Mouse (Mus musculus) heart, embryonic 10.5 days (tissue): ENCODE results near the gene Ahnak2. TPM values are rescaled to one million over a fixed set of nuclear protein-coding genes. Genes with fewer than 3 reads are reported as not detected.

Source experiments
- DNase-seq: peaks from one replicate; pipeline ENCODE4 v3.0.0-alpha.2; 2017; ENCODE audit warnings: low spot score
- H3K27ac ChIP-seq: fragments of 300-500 bp; sonication (generic); 2 replicates; pipeline ENCODE4 v1.5.1; 2016; ENCODE audit warnings: mild to moderate bottlenecking
- H3K27me3 ChIP-seq: fragments of 300-500 bp; sonication (generic); 2 replicates; pipeline ENCODE4 v1.6.1; 2016; ENCODE audit warnings: mild to moderate bottlenecking; ENCODE audit not compliant: poor library complexity, insufficient read depth, severe bottlenecking
- H3K36me3 ChIP-seq: fragments of 300-500 bp; sonication (generic); 2 replicates; pipeline ENCODE4 v1.6.1; 2016; ENCODE audit warnings: mild to moderate bottlenecking, moderate library complexity
- H3K4me1 ChIP-seq: fragments of 300-500 bp; sonication (generic); 2 replicates; pipeline ENCODE4 v1.6.1; 2016; ENCODE audit warnings: mild to moderate bottlenecking
- H3K4me3 ChIP-seq: fragments of 300-500 bp; sonication (generic); 2 replicates; pipeline ENCODE4 v1.5.1; 2016; ENCODE audit warnings: mild to moderate bottlenecking, moderate library complexity
- H3K9me3 ChIP-seq: fragments of 300-500 bp; sonication (generic); 2 replicates; pipeline ENCODE4 v1.6.1; 2016; ENCODE audit warnings: mild to moderate bottlenecking, moderate library complexity
- WGBS: fragments of 180-500 bp; shearing (Covaris S2); methylation state at CpG from one replicate; pipeline ENCODE4 v1.1.7; 2016; 5-methylcytosine and 5-hydroxymethylcytosine counted together
- polyA plus RNA-seq: library from polyadenylated mRNA; unstranded; fragments of >200 nt; fragmentation: Nextera tagmentation; extraction: Ambion mirVana; gene quantifications from 2 replicates; pipeline ENCODE4 v1.2.1, GENCODE M21; 2016

The Ahnak2 gene
- polyA plus RNA-seq, 1 experiment from 2014 or later, result 0.53 TPM

- H3K36me3 ChIP-seq, result no peaks in the 10 kb centered on the region
- H3K27ac ChIP-seq, result no peak overlapping the region
- H3K9me3 ChIP-seq, result no peaks in the 10 kb centered on the region
- 73% methylated on average over 4 of the region's 4 CpGs for WGBS
- H3K4me1 ChIP-seq, result peaks cover 4% of the 10 kb centered on the region; the same call in 1 of the 2 replicates
- DNase-seq, result no peak
- H3K4me3 ChIP-seq, result no peak overlapping the region
- H3K27me3 ChIP-seq, result peaks cover 3% of the 10 kb centered on the region; the same call in 1 of the 2 replicates
Measured at GRCm38 (mm10) chr12:112761411-112761810, 41.0 kb downstream of the Ahnak2 start.

GRCm38 (mm10) chr12:112760154-112760926 is 42.1 kb downstream of the Ahnak2 start, which contains the start of gene Pld4:
Gene Pld4, plus strand, starts transcription at chr12:112760655.
- Histone ChIP-seq H3K4me3 (no peak within 1 kb of the TSS), H3K27ac (no peak within 1 kb of the TSS), H3K9me3 (no peaks in the 10 kb centered on the region), H3K4me1 (peaks cover 4% of the 10 kb centered on the region; the same call in 1 of the 2 replicates), H3K27me3 (peaks cover 3% of the 10 kb centered on the region; the same call in 1 of the 2 replicates), H3K36me3 (no peaks in the 10 kb centered on the region)
- peak; percentile 55 for DNase-seq
- 40% methylated on average over 4 of the region's 4 CpGs for WGBS

DNA sequence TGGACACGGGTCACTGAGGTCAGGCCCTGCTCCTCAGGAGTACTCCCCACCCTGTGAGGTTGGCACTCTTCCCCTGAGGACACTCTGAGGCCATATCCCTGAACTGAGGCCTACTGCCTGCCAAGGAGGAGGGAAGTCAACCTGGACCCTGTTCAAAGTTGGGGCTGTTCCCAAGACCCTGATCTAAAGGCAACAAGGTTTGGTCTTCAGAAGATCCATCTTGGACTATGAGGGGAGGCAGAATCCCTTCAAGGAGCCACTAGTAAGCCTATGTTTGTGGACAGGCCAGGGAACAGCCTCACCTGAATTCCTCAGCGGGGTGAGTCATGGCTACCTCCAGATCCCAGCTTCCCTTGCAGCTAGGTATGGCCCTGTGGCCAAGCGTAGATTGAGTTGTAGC is 43.0 kb downstream of the Ahnak2 start:
- Histone ChIP-seq H3K4me3 (no peak overlapping the region), H3K4me1 (peaks cover 4% of the 10 kb centered on the region; the same call in 1 of the 2 replicates), H3K27me3 (peaks cover 3% of the 10 kb centered on the region; the same call in 1 of the 2 replicates), H3K9me3 (no peaks in the 10 kb centered on the region), H3K27ac (no peak overlapping the region), H3K36me3 (no peaks in the 10 kb centered on the region)
- 75% methylated on average over 3 of the region's 3 CpGs for WGBS
- DNase-seq, result peak; percentile 54

- peak; percentile 56 for DNase-seq
- peaks cover 4% of the 10 kb centered on the region; the same call in 1 of the 2 replicates for H3K4me1 ChIP-seq
- H3K36me3 ChIP-seq, result no peaks in the 10 kb centered on the region
- no peaks in the 10 kb centered on the region for H3K27me3 ChIP-seq
- H3K9me3 ChIP-seq, result no peaks in the 10 kb centered on the region
- 79% methylated on average over 5 of the region's 5 CpGs for WGBS
- H3K4me3 ChIP-seq, result no peak overlapping the region
- no peak overlapping the region for H3K27ac ChIP-seq
Measured at GRCm38 (mm10) chr12:112757896-112758295, 44.6 kb downstream of the Ahnak2 start.

DNA sequence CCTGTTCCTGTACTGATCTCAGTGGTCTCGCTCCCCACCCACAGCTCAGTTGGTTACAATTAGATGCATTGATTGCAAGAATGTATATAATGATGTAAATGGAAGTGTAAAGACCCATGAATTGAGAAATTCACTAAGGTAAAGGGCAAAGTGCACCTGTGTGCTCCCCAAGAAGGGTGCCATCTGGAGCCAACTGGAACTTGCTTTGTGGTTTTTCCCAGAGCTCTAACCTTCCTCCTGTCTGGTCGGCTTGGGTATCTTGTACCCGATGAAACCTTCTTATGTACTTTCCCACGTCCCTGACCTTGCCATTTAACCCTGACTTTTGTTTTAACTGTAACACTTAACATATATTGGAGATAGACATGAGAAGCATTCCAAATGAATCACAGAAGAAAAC is 46.6 kb downstream of the Ahnak2 start:
- Histone ChIP-seq H3K4me3 (no peak overlapping the region), H3K4me1 (peaks cover 4% of the 10 kb centered on the region; the same call in 1 of the 2 replicates), H3K27ac (no peak overlapping the region), H3K36me3 (no peaks in the 10 kb centered on the region), H3K9me3 (no peaks in the 10 kb centered on the region), H3K27me3 (peaks cover 4% of the 10 kb centered on the region; the same call in 1 of the 2 replicates)
- peak; percentile 61 for DNase-seq
- WGBS, result 71% methylated on average over 4 of the region's 4 CpGs

- Histone ChIP-seq H3K4me1 (peaks cover 5% of the 10 kb centered on the region), H3K27ac (no peak overlapping the region), H3K9me3 (no peaks in the 10 kb centered on the region), H3K27me3 (peaks cover 6% of the 10 kb centered on the region; the same call in 1 of the 2 replicates), H3K36me3 (no peaks in the 10 kb centered on the region), H3K4me3 (no peak overlapping the region)
- 53% methylated on average over 2 of the region's 2 CpGs for WGBS
- no peak for DNase-seq
Measured at GRCm38 (mm10) chr12:112752399-112752798, 50.1 kb downstream of the Ahnak2 start.

GRCm38 (mm10) chr12:112750976-112751375 is 51.5 kb downstream of the Ahnak2 start:
- H3K27me3 ChIP-seq, result peaks cover 6% of the 10 kb centered on the region; the same call in 1 of the 2 replicates
- peaks cover 12% of the 10 kb centered on the region for H3K4me1 ChIP-seq
- H3K27ac ChIP-seq, result no peak overlapping the region
- H3K9me3 ChIP-seq, result no peaks in the 10 kb centered on the region
- WGBS, result 81% methylated on average over 12 of the region's 12 CpGs
- DNase-seq, result no peak
- H3K4me3 ChIP-seq, result no peak overlapping the region
- H3K36me3 ChIP-seq, result no peaks in the 10 kb centered on the region

- Histone ChIP-seq H3K4me3 (0 out of 2 replicates have a peak overlapping the region, but pooled peaks have one; percentile 13), H3K27me3 (peaks cover 6% of the 10 kb centered on the region; the same call in 1 of the 2 replicates), H3K27ac (peak overlapping the region; percentile 49; the same call in 1 of the 2 replicates), H3K9me3 (no peaks in the 10 kb centered on the region), H3K4me1 (peaks cover 37% of the 10 kb centered on the region), H3K36me3 (0 out of 2 replicates have a peak, but pooled peaks cover 6% of the 10 kb centered on the region)
- DNase-seq, result no peak
- 71% methylated on average over 8 of the region's 8 CpGs for WGBS
Measured at GRCm38 (mm10) chr12:112747606-112747970, 54.9 kb downstream of the Ahnak2 start.

GRCm38 (mm10) chr12:112746808-112747605 is 55.5 kb downstream of the Ahnak2 start:
- peak overlapping the region; percentile 13; the same call in 1 of the 2 replicates for H3K4me3 ChIP-seq
- 22% methylated on average over 10 of the region's 10 CpGs for WGBS
- peaks cover 38% of the 10 kb centered on the region for H3K4me1 ChIP-seq
- no peak for DNase-seq
- H3K27me3 ChIP-seq, result peaks cover 6% of the 10 kb centered on the region; the same call in 1 of the 2 replicates
- H3K9me3 ChIP-seq, result no peaks in the 10 kb centered on the region
- peak overlapping the region; percentile 49 for H3K27ac ChIP-seq
- H3K36me3 ChIP-seq, result 0 out of 2 replicates have a peak, but pooled peaks cover 6% of the 10 kb centered on the region

DNA sequence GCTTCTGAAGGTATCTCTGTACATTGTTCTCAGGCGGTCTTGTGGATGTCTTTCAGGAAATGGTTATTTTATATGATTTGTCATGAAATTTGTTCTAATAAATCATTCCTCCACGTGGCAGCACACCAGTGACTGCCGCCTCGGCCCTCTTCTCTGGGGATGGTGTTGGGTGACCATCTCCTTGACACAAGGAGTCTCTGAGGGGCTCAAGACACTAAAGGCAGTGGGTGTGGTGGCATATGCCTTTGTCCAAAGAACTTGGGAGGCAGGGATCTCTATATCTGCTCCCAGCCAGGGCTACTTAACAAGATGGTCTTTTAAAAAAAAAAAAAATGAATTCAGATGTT is 56.0 kb downstream of the Ahnak2 start:
- Histone ChIP-seq H3K4me3 (no peak overlapping the region), H3K9me3 (no peaks in the 10 kb centered on the region), H3K27me3 (peaks cover 6% of the 10 kb centered on the region; the same call in 1 of the 2 replicates), H3K36me3 (0 out of 2 replicates have a peak, but pooled peaks cover 6% of the 10 kb centered on the region), H3K27ac (no peak overlapping the region), H3K4me1 (peaks cover 43% of the 10 kb centered on the region)
- 81% methylated on average over 4 of the region's 4 CpGs for WGBS
- DNase-seq, result no peak

GRCm38 (mm10) chr12:112745716-112746115 is 56.7 kb downstream of the Ahnak2 start:
- WGBS, result 81% methylated on average over 10 of the region's 10 CpGs

DNA sequence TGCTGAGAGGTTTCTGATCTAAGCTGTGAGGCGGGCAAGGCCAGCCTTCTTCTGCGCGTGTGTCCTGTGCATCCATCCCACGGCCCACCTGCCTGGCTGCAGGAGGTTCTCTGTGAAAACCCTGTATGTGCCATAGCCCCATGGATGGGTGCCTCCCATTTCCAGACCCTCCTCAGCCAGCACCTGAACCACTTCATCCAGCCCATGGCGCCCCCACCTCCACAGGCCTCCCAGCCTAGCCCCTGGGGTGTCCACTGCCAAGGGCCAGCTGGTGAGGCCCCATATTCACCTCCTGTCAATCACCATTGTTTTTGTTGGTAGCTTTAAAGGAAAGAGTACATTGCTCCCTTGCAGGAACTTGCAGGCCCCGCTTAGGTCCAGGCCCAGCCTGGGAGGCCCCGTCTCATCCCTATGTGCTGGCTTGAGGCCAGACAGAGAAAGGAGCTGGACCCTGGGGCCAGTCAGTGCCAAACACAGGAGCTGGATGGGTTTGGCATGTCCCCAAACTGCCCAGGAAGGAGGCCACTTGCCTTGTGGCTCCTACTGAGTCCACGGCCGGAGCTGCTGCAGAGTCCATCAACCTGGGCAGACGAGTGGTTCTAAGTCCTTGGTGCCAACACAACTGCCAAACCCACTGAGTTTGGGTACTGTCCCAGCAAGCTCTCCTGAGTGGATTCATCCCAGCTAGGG is 57.4 kb downstream of the Ahnak2 start:
- no peaks in the 10 kb centered on the region for H3K27me3 ChIP-seq
- DNase-seq, result no peak
- no peak overlapping the region for H3K4me3 ChIP-seq
- H3K9me3 ChIP-seq, result no peaks in the 10 kb centered on the region
- H3K27ac ChIP-seq, result 0 out of 2 replicates have a peak overlapping the region, but pooled peaks have one; percentile 13
- 0 out of 2 replicates have a peak, but pooled peaks cover 6% of the 10 kb centered on the region for H3K36me3 ChIP-seq
- 83% methylated on average over 10 of the region's 10 CpGs for WGBS
- H3K4me1 ChIP-seq, result peaks cover 47% of the 10 kb centered on the region

More at GRCm38 (mm10) chr12:112745716-112746115, 56.7 kb downstream of the Ahnak2 start:
- H3K27me3 ChIP-seq, result no peaks in the 10 kb centered on the region
- no peaks in the 10 kb centered on the region for H3K9me3 ChIP-seq
- peaks cover 45% of the 10 kb centered on the region for H3K4me1 ChIP-seq
- no peak for DNase-seq
- H3K27ac ChIP-seq, result 0 out of 2 replicates have a peak overlapping the region, but pooled peaks have one; percentile 13
- H3K4me3 ChIP-seq, result no peak overlapping the region
- 0 out of 2 replicates have a peak, but pooled peaks cover 6% of the 10 kb centered on the region for H3K36me3 ChIP-seq
